Mouse (Mus musculus) forebrain, embryonic 10.5 days (tissue): ENCODE measurements at regions not wholly inside any gene's neighbourhood (a gene's known extent, or its start where the extent isn't known, plus 50 kb on each side); places are given as distances from the start of the nearest gene placed in this dataset.

Experiments
- DNase-seq: peaks from one replicate; pipeline ENCODE4 v3.0.0-alpha.2; 2017; ENCODE audit warnings: low spot score; ENCODE audit errors: extremely low spot score
- H3K27ac ChIP-seq: fragments of 300-500 bp; sonication (generic); 2 replicates; pipeline ENCODE4 v1.5.1; 2016; ENCODE audit warnings: mild to moderate bottlenecking
- H3K27me3 ChIP-seq: fragments of 300-500 bp; sonication (generic); 2 replicates; pipeline ENCODE4 v1.6.1; 2016; ENCODE audit warnings: mild to moderate bottlenecking; ENCODE audit not compliant: poor library complexity, severe bottlenecking
- H3K36me3 ChIP-seq: fragments of 300-500 bp; sonication (generic); replicated peaks from 2 replicates; pipeline ENCODE4 v1.6.1; 2016; ENCODE audit warnings: mild to moderate bottlenecking, moderate library complexity
- H3K4me1 ChIP-seq: fragments of 300-500 bp; sonication (generic); 2 replicates; pipeline ENCODE4 v1.6.1; 2016
- H3K4me3 ChIP-seq: fragments of 300-500 bp; sonication (generic); 2 replicates; pipeline ENCODE4 v1.5.1; 2016; ENCODE audit warnings: mild to moderate bottlenecking, moderate library complexity
- H3K9me3 ChIP-seq: fragments of 300-500 bp; sonication (generic); 2 replicates; pipeline ENCODE4 v1.6.1; 2016; ENCODE audit warnings: mild to moderate bottlenecking, moderate library complexity
- WGBS: fragments of 180-500 bp; shearing (Covaris S2); methylation state at CpG from one replicate; pipeline ENCODE4 v1.1.7; 2016; 5-methylcytosine and 5-hydroxymethylcytosine counted together

DNA sequence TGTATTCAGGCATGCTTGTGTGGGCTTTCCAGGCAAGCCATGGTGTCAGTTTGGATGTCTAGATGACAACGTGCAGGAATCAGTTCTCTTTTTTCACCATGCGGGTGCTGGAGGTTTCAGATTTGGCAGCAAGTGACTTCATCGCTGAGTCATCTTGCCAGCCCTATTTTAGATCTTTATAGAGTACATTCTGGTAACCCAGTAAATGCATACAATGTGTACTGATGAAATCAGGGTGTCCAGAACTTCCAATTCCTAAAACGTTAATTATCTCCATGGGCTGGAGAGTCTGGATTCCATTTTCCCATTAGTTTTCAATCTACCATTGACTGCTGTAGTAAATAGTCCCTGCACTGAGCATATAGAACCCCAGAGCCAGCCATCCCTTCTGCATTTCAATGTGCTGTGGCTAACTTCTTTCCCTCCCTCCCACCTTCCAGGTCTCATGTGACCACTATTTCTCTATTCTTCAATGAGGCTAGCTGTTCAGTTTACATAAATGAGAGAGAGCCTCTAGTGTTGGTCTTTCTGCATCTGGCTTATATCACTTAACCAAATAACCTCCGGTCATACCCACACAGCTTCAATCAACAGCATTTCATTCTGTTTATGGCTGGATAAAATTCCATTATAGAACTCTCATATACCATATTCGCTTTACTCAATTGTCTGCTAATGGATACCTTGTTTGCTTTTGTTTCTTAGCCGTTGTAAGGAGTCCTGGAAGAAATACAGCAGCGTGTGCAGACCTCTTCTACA, 234.9 kb downstream of the Dact1 start:
- peaks cover 24% of the 10 kb centered on the region for H3K4me1 ChIP-seq
- no peaks in the 10 kb centered on the region for H3K36me3 ChIP-seq
- DNase-seq, result no peak
- H3K27ac ChIP-seq, result 0 out of 2 replicates have a peak overlapping the region, but pooled peaks have one; percentile 5
- no peaks in the 10 kb centered on the region for H3K27me3 ChIP-seq
- H3K4me3 ChIP-seq, result no peak overlapping the region
- 62% methylated on average over 8 of the region's 8 CpGs for WGBS
- no peaks in the 10 kb centered on the region for H3K9me3 ChIP-seq

DNA sequence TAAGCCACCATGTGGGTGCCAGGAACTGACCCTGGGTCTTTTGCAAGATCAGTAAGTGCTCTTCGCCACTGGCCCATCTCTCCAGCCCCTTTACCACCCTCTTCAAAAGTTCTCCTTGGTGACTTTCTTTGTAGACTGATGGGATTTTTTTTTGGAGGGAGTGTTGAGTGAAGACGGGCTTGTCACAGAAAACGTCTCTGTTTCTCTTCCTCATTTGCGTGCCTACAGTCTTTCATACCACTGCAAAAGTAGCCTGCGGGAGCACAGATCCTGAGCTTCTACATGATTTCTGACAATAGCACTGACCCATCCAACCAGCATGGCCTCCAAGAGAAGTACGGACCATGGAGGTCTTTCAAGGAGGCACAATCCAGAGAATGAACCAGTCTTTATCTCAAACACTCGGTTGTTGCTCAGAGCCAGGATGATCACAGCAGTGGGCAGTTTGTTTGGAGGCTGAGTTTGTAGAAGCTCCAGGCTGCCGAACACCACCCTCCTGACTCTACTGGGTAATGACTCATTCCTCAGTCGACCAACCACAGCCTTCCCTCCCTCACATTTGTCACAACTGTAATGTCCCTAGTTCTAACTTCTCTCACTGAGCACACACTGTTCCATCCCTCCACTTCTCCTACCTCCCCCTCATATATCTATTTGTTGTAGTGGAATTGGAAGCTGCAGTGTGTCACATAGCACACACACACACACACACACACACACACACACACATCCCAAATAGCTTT, 237.0 kb downstream of the Dact1 start:
- Histone ChIP-seq H3K27me3 (no peaks in the 10 kb centered on the region), H3K9me3 (no peaks in the 10 kb centered on the region), H3K4me1 (peaks cover 24% of the 10 kb centered on the region), H3K4me3 (no peak overlapping the region), H3K27ac (no peak overlapping the region), H3K36me3 (no peaks in the 10 kb centered on the region)
- DNase-seq, result no peak
- WGBS, result 90% methylated on average over 9 of the region's 9 CpGs

- H3K4me3 ChIP-seq, result no peak overlapping the region
- H3K4me1 ChIP-seq, result peaks cover 5% of the 10 kb centered on the region; the same call in 1 of the 2 replicates
- no peaks in the 10 kb centered on the region for H3K9me3 ChIP-seq
- H3K27ac ChIP-seq, result no peak overlapping the region
- no peaks in the 10 kb centered on the region for H3K36me3 ChIP-seq
- DNase-seq, result no peak
- no peaks in the 10 kb centered on the region for H3K27me3 ChIP-seq
- 89% methylated on average over 6 of the region's 6 CpGs for WGBS
Measured at GRCm38 (mm10) chr12:71549336-71549735, 239.7 kb downstream of the Dact1 start.

- no peak for DNase-seq
- H3K4me1 ChIP-seq, result no peaks in the 10 kb centered on the region
- no peak overlapping the region for H3K27ac ChIP-seq
- H3K9me3 ChIP-seq, result no peaks in the 10 kb centered on the region
- H3K36me3 ChIP-seq, result no peaks in the 10 kb centered on the region
- no peak overlapping the region for H3K4me3 ChIP-seq
- WGBS, result 65% methylated on average over 2 of the region's 2 CpGs
- no peaks in the 10 kb centered on the region for H3K27me3 ChIP-seq
Measured at GRCm38 (mm10) chr12:71554212-71554611, 244.5 kb downstream of the Dact1 start.

DNA sequence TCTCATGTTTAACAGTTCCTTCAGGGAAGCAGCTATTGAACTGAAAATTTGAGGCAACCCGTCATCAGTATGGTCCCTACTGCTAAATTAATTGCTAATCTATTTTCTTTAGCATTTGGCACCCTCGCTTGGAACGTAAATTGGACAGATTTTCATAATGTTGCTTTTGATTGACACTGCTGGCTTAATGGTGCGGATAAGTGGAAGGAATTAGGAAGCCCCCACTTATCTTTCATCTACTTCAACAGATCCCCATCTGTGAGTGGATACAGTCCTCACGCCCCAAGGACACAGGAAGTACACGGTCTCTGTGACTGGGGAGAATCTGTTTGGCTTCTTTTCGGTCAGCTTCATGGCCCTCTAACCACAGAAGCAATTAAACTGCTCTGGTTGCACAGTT, 251.6 kb downstream of the Dact1 start:
- WGBS, result 72% methylated on average over 7 of the region's 7 CpGs
- H3K4me3 ChIP-seq, result no peak overlapping the region
- DNase-seq, result no peak

GRCm38 (mm10) chr12:71561918-71562572, 252.4 kb downstream of the Dact1 start:
- DNase-seq, result no peak
- Histone ChIP-seq H3K27ac (no peak overlapping the region), H3K9me3 (no peaks in the 10 kb centered on the region), H3K36me3 (no peaks in the 10 kb centered on the region), H3K4me3 (no peak overlapping the region), H3K27me3 (peaks cover 13% of the 10 kb centered on the region; the same call in 1 of the 2 replicates), H3K4me1 (peaks cover 22% of the 10 kb centered on the region)
- WGBS, result 87% methylated on average over 8 of the region's 8 CpGs

More for the DNA sequence above, 251.6 kb downstream of the Dact1 start:
- no peak overlapping the region for H3K27ac ChIP-seq
- H3K36me3 ChIP-seq, result no peaks in the 10 kb centered on the region
- H3K27me3 ChIP-seq, result peaks cover 9% of the 10 kb centered on the region; the same call in 1 of the 2 replicates
- H3K4me1 ChIP-seq, result peaks cover 22% of the 10 kb centered on the region
- H3K9me3 ChIP-seq, result no peaks in the 10 kb centered on the region

DNA sequence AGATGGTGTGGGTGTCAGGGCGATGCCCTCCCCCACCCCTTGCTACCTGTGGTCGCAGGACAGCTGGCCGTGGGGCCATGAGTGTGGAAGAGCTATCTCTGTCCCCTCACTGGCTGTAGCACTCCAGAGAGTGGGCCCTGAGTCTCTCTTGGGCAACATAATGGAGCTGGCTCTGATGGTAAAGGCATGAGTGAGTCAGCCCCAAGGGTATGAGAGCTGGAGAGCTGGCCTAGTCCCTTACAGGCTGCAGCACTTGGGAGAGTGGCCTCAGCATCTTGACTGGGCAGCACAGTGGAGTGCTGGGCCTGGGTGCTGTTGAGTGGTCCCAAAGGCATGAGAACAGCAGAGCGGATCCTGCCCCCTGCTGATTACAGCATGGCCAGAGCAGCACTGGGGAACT, 253.5 kb downstream of the Dact1 start:
- 93% methylated on average over 4 of the region's 4 CpGs for WGBS
- no peaks in the 10 kb centered on the region for H3K9me3 ChIP-seq
- H3K4me1 ChIP-seq, result peaks cover 25% of the 10 kb centered on the region
- no peak overlapping the region for H3K4me3 ChIP-seq
- no peaks in the 10 kb centered on the region for H3K36me3 ChIP-seq
- peaks cover 16% of the 10 kb centered on the region; the same call in 1 of the 2 replicates for H3K27me3 ChIP-seq
- 0 out of 2 replicates have a peak overlapping the region, but pooled peaks have one; percentile 22 for H3K27ac ChIP-seq
- no peak for DNase-seq

DNA sequence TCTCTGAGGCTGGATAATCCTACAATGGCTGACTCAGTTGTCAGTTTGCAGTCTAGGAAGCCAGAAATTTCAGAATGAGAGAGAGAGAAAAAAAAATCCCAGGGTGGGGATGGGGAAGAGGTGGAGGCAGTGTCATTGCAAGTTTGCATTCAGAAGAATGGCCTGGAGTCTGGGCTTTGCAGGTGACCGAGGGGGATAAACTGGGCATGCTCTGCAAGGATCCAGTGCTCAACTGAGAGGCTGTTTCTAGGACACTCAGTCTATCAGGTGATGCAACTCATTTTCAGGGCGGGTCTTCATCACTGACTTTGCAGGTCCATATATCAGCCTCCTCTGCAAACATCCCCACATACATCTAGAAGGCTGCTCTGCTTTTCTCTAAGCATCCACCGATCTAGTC, 256.7 kb downstream of the Dact1 start:
- no peak overlapping the region for H3K27ac ChIP-seq
- DNase-seq, result no peak
- no peaks in the 10 kb centered on the region for H3K36me3 ChIP-seq
- 89% methylated on average over 3 of the region's 3 CpGs for WGBS
- no peaks in the 10 kb centered on the region for H3K9me3 ChIP-seq
- H3K27me3 ChIP-seq, result peaks cover 16% of the 10 kb centered on the region; the same call in 1 of the 2 replicates
- no peak overlapping the region for H3K4me3 ChIP-seq
- H3K4me1 ChIP-seq, result peaks cover 37% of the 10 kb centered on the region

DNA sequence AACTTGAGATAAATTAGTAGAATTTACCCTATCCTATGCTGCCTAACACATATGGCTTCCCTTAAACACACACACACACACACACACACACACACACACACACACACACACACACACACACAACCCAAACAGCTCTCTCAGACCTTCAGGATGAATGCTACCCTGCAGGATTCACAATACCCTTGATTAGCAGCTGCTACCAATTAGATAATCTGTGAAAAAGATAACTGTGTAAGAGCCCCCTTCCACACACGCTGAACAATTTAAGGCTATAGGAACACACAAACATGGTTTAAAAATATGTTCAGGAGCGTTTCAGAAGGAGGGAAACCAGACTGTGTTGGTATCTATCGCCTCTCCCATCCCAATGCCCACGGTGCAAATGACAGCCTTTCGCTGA, 258.6 kb downstream of the Dact1 start:
- DNase-seq, result no peak
- WGBS, result 89% methylated on average over 5 of the region's 5 CpGs
- Histone ChIP-seq H3K4me3 (no peak overlapping the region), H3K36me3 (no peaks in the 10 kb centered on the region), H3K4me1 (peaks cover 50% of the 10 kb centered on the region), H3K27ac (no peak overlapping the region), H3K27me3 (peaks cover 12% of the 10 kb centered on the region; the same call in 1 of the 2 replicates), H3K9me3 (no peaks in the 10 kb centered on the region)

GRCm38 (mm10) chr12:71568880-71569390, 259.3 kb downstream of the Dact1 start:
- no peak overlapping the region for H3K27ac ChIP-seq
- no peak for DNase-seq
- H3K27me3 ChIP-seq, result 0 out of 2 replicates have a peak, but pooled peaks cover 9% of the 10 kb centered on the region
- H3K9me3 ChIP-seq, result no peaks in the 10 kb centered on the region
- H3K4me3 ChIP-seq, result no peak overlapping the region
- peaks cover 57% of the 10 kb centered on the region for H3K4me1 ChIP-seq
- H3K36me3 ChIP-seq, result no peaks in the 10 kb centered on the region
- 91% methylated on average over 6 of the region's 6 CpGs for WGBS

DNA sequence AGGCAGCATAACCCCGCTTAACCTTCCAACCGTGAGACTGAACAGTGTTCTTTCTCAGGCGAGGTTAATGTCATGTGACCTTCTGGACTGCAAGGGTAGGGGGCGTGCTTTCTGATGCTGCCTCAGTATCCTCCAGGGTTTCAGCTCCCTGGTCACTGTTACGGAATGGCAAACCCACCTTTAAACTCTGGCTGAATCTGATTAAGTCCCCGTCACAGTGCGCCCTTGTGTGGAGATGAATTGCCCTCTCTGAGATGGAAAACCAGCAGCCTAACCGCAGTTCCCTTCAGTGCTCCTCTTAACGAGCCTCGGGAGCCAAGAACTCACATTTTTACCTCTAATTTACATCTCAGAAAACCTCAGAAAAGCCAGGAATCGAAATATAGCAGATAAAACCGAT, 260.0 kb downstream of the Dact1 start:
- no peak overlapping the region for H3K4me3 ChIP-seq
- H3K27ac ChIP-seq, result no peak overlapping the region
- WGBS, result 41% methylated on average over 12 of the region's 12 CpGs
- H3K36me3 ChIP-seq, result no peaks in the 10 kb centered on the region
- DNase-seq, result no peak
- peaks cover 58% of the 10 kb centered on the region for H3K4me1 ChIP-seq
- 0 out of 2 replicates have a peak, but pooled peaks cover 9% of the 10 kb centered on the region for H3K27me3 ChIP-seq
- no peaks in the 10 kb centered on the region for H3K9me3 ChIP-seq

DNA sequence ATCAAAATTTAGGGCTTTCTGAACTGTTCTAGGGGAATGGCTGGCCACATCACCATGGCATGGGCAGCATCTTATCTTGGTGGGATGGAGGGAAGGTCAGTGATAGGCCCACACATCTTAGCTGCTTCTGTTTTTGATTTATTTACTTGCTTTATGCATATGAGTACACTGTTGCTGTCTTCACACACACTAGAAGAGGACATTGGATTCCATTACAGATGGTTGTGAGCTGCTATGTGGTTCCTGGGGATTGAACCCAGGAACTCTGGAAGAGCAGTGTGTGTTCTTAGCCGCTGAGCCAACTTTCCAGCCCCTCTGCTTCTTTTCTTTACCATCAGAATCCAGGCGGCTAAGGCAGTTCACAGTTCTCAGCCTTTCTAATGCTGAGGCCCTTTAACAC, 260.4 kb downstream of the Dact1 start:
- WGBS, result 86% methylated on average over 2 of the region's 2 CpGs
- Histone ChIP-seq H3K27ac (no peak overlapping the region), H3K4me3 (no peak overlapping the region), H3K4me1 (peaks cover 55% of the 10 kb centered on the region), H3K9me3 (no peaks in the 10 kb centered on the region), H3K27me3 (0 out of 2 replicates have a peak, but pooled peaks cover 9% of the 10 kb centered on the region), H3K36me3 (no peaks in the 10 kb centered on the region)
- no peak for DNase-seq
